Mouse (Mus musculus) small intestine, adult 2 months (tissue): ENCODE results near the gene Cth. TPM values are rescaled to one million over a fixed set of nuclear protein-coding genes. Genes with fewer than 3 reads are reported as not detected.

Source experiments
- H3K27ac ChIP-seq: fragments of 200-500 bp; 2 replicates; pipeline ENCODE4 v1.5.1; 2012; ENCODE audit warnings: low read depth, low read length, control low read depth, inconsistent platforms; ENCODE audit not compliant: insufficient read depth
- H3K27me3 ChIP-seq: fragments of 200-500 bp; 2 replicates; pipeline ENCODE4 v1.6.1; 2012; ENCODE audit warnings: mild to moderate bottlenecking, moderate library complexity, low read length, inconsistent platforms; ENCODE audit not compliant: control insufficient read depth, insufficient read depth
- H3K36me3 ChIP-seq: fragments of 200-500 bp; 2 replicates; pipeline ENCODE4 v1.6.1; 2012; ENCODE audit warnings: mild to moderate bottlenecking, low read length, control low read depth, inconsistent platforms; ENCODE audit not compliant: control insufficient read depth, insufficient read depth
- H3K4me1 ChIP-seq: fragments of 200-500 bp; 2 replicates; pipeline ENCODE4 v1.6.1; 2012; ENCODE audit warnings: low read length, inconsistent platforms, mixed read lengths; ENCODE audit not compliant: control insufficient read depth, insufficient read depth, insufficient read length
- H3K4me3 ChIP-seq: fragments of 200-500 bp; 2 replicates; pipeline ENCODE4 v1.5.1; 2012; ENCODE audit warnings: low read depth, mild to moderate bottlenecking, control low read depth, inconsistent platforms, low read length, moderate library complexity
- CTCF ChIP-seq: fragments of 200-500 bp; IDR thresholded peaks from 2 replicates; pipeline ENCODE4 v1.5.1; 2012; ENCODE audit warnings: low read depth, mild to moderate bottlenecking, control low read depth, inconsistent platforms, low read length, moderate library complexity, mixed read lengths; ENCODE audit not compliant: insufficient replicate concordance, insufficient read length; ENCODE audit errors: extremely low read depth
- POLR2A ChIP-seq: fragments of 200-500 bp; IDR thresholded peaks from 2 replicates; pipeline ENCODE4 v1.6.1; 2012; ENCODE audit warnings: low read depth, mild to moderate bottlenecking, control low read depth, inconsistent platforms, low read length, moderate library complexity
- WGBS: fragments of 180-500 bp; shearing (Covaris S2); methylation state at CpG from one replicate; pipeline ENCODE4 v1.1.7; 2018; 5-methylcytosine and 5-hydroxymethylcytosine counted together
- polyA plus RNA-seq: library from polyadenylated mRNA; depleted of rRNA; stranded (reverse); fragments of >200 nt; gene quantifications from 2 replicates; pipeline ENCODE4 v1.2.3, GENCODE M21; 2012

Gene Cth
- polyA plus RNA-seq, 1 experiment, result 15.2 TPM

DNA sequence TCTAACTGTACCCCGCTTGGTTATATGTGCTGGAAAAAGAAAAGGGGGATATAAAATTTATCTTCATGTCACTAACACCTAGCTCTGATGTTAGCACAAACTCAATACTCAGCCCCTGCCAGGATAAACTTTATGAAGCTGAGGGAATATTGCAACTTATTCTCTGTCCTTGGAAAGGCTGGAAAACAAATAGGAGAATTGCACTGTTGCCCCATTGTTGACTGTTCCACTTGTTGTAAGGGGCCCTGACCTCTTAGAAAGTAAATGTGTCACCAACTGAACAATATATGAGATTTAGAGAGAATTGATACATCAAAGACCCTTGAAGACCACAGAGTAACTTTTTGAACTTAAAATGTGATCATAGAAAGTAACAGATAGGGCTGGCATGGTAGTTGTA, 4.5 kb upstream of the Cth start:
- H3K4me3 ChIP-seq, result no peak overlapping the region
- H3K36me3 ChIP-seq, result no peaks in the 10 kb centered on the region
- H3K27ac ChIP-seq, result no peak overlapping the region
- H3K4me1 ChIP-seq, result peaks cover 7% of the 10 kb centered on the region
- 74% methylated on average over 1 of the region's 1 CpGs for WGBS
- H3K27me3 ChIP-seq, result no peaks in the 10 kb centered on the region
- no peak for TF ChIP-seq CTCF
- no peak for TF ChIP-seq POLR2A

DNA sequence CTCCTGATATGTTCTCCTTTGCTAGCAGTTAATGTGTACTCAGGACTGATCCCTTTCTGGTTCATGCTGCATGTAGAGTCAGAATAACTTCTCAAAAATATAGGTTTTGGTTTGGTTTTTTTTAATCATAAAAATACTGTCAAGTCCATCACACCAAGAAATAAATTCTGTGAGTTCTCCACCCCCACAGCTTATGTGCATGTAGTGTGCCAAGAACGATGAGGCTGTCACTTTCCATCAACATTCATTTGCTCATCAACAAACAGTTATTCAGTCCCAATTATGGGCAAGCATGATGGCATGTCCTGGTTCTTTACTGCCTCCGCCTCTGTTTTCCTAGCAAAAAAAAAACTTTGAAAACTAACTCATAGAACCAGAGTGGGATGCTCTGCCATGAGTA, 3.9 kb upstream of the Cth start:
- peaks cover 7% of the 10 kb centered on the region for H3K4me1 ChIP-seq
- 88% methylated on average over 2 of the region's 2 CpGs for WGBS

DNA sequence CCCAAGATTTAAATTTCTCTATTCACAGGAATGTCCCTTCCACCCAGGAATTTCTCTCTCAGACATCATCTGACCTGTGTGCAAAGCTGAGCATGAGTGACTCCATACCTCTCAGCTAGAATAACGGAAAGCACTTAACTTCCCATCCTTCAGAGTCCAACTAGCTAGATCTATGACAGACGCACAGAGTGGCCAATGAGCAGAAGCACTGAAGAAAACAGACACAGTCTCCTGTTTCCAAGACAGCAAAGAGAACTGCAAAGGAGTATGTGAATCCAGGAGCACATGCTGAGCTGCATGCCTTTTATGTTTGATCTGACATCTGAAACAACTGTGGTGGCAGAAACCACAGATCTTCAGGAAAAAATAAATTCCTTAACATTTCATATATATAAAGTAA, 1.9 kb upstream of the Cth start:
- 72% methylated on average over 2 of the region's 2 CpGs for WGBS
- no peak for TF ChIP-seq POLR2A
- no peak for TF ChIP-seq CTCF
- H3K4me3 ChIP-seq, result no peak overlapping the region
- H3K4me1 ChIP-seq, result peaks cover 4% of the 10 kb centered on the region
- H3K27me3 ChIP-seq, result no peaks in the 10 kb centered on the region
- no peak overlapping the region for H3K27ac ChIP-seq
- H3K36me3 ChIP-seq, result no peaks in the 10 kb centered on the region

More for the DNA sequence above, 3.9 kb upstream of the Cth start:
- Histone ChIP-seq H3K27me3 (no peaks in the 10 kb centered on the region), H3K27ac (no peak overlapping the region), H3K4me3 (no peak overlapping the region), H3K36me3 (no peaks in the 10 kb centered on the region)
- TF ChIP-seq POLR2A (no peak), CTCF (no peak)

DNA sequence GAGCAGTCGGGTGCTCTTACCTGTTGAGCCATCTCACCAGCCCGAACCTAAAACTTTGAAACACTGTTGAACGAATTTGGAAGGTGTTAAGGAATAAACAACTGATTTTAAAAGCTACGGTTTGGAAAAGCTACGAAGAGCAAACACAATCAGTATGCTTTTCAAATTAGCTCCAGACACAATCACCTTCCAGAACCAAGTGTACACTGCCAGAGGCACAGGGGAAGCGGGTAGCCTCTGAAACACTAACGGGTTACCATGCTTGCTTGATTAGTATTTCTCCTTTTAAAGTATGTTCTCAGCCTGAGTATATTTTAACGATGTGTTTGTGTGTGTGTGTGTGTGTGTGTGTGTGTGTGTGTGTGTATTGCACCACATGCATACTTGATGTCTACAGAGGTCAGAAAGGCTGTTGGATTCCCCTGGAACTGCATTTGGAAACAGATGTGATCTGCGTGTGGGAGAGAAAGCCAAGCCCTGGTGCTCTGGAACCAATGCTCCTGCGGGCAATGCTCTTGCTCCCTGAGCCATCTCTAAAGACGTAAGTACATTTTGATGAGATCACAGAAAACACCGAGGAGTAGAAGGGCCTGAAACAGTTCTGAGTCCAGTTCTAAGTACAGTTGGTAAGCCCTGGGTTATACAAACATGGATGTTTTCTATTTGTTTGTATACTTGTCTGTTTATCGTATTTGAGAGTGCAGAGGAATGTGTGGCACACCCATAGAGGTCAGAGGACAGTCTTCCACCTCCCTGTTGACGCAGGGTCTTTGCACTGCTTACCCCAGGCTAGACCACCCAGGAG, 1.0 kb upstream of the Cth start:
- Histone ChIP-seq H3K27me3 (no peaks in the 10 kb centered on the region), H3K27ac (no peak overlapping the region), H3K4me3 (no peak overlapping the region), H3K4me1 (peaks cover 4% of the 10 kb centered on the region), H3K36me3 (peaks cover 3% of the 10 kb centered on the region; the same call in 1 of the 2 replicates)
- TF ChIP-seq POLR2A (no peak), CTCF (no peak)
- 86% methylated on average over 14 of the region's 14 CpGs for WGBS

DNA sequence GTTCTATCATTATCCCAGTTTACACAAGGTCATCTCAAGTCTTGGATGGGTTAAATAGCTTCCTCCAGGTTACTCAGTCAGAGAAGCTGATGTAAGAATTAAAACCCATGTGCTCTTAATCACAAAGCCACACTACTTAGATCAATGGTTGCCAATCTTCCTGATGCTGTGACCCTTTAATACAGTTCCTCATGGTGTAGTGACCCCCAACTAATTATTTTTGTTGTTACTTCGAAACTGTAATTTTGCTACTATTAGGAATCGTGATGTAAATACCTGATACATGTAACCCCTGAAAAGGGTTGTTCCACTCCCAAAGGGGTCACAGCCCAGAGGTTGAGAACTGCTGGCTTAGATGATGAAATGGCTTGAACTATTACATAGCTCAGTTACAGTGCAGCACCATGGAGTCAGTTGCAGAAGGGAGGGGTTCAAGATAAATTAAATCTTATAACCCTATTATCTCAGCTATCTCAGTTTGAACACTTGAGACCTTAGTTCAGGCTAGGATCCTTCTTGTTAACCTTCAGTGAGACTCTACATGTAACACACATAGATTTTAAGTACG, 1.5 kb downstream of the Cth start:
- no peak overlapping the region for H3K4me3 ChIP-seq
- H3K4me1 ChIP-seq, result peaks cover 4% of the 10 kb centered on the region
- WGBS, result 72% methylated on average over 3 of the region's 3 CpGs
- no peak for TF ChIP-seq POLR2A
- TF ChIP-seq CTCF, result no peak
- peaks cover 9% of the 10 kb centered on the region for H3K36me3 ChIP-seq
- no peaks in the 10 kb centered on the region for H3K27me3 ChIP-seq
- no peak overlapping the region for H3K27ac ChIP-seq

DNA sequence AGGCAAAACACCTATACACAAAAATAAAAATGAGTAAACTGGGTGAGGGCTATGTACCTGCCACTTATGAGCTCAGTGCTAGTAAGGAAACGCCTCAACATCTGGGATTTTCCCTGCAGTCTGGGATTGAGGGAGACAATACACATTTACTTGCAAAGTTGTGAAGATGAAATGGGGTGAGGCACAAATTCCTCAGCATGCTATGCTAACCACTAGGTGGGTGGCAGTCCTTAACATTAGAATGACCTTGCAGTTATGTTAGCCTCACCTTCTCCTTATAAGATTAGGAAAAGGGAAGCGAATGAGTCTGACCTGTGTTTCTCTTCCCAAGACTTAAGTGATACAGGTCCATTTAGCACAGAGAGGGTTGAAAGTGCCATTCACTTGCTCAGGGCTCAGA, 3.5 kb downstream of the Cth start:
- H3K4me3 ChIP-seq, result no peak overlapping the region
- no peak overlapping the region for H3K27ac ChIP-seq
- no peaks in the 10 kb centered on the region for H3K27me3 ChIP-seq
- H3K36me3 ChIP-seq, result peaks cover 13% of the 10 kb centered on the region
- TF ChIP-seq POLR2A (no peak), CTCF (no peak)
- 79% methylated on average over 2 of the region's 2 CpGs for WGBS
- H3K4me1 ChIP-seq, result peaks cover 4% of the 10 kb centered on the region

DNA sequence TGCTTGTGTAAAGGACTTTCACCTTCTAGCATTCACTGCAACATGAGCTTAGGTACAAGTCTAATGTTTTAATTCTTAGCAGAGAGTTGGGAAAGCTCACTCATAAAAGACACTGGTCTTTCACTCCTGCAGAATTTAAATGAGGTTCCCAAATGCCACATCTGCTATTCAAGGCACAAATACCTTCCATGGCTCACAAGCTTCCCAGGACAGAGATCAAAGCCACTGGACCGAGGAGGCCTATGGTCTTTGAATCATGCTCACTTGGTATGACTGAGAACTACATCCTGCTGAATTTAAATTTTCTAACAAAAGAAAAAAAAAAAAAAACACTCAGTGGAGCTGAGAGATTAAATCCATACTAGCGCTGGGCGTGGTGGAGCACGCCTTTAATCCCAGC, 8.5 kb downstream of the Cth start:
- 90% methylated on average over 4 of the region's 4 CpGs for WGBS
- H3K27me3 ChIP-seq, result no peaks in the 10 kb centered on the region
- no peak overlapping the region for H3K4me3 ChIP-seq
- peaks cover 19% of the 10 kb centered on the region for H3K36me3 ChIP-seq
- TF ChIP-seq CTCF (no peak), POLR2A (no peak)
- H3K4me1 ChIP-seq, result peaks cover 14% of the 10 kb centered on the region
- H3K27ac ChIP-seq, result no peak overlapping the region
